Mouse (Mus musculus): Measurements from ENCODE around the gene Hsfy2. TPM values are rescaled to one million over a fixed set of nuclear protein-coding genes. Genes with fewer than 3 reads are reported as not detected.

The Hsfy2 gene
- polyA plus RNA-seq, 1 experiment: not detected

DNA sequence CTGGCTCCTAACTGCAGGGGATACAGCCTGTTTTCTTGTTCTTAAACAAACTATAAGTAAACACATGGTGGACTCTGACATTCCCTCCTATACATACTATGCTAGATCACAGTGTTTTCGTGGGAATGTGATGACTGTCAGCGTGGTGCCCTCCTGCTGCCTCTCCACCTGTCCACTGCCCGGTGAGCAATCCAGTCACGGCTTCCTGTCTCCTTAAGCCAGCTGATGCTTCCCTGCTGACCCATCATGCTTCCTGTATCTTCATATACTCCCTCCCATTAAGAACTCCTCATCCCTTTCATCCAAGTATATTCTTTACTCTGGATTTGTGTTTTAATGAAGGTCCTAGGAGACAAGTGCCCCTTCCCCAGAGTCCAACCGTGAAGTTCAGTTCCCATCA, 33.3 kb upstream of the Hsfy2 start:
- no peaks in the 10 kb centered on the region for H3K27me3 ChIP-seq (ENCODE audit: control insufficient read depth, insufficient read depth, low read length)
- no peak overlapping the region for H3K4me3 ChIP-seq (ENCODE audit: low read depth, low read length)
- H3K27ac ChIP-seq (ENCODE audit: insufficient read depth, low read depth, low read length): no peak overlapping the region
- no peaks in the 10 kb centered on the region for H3K36me3 ChIP-seq (ENCODE audit: control insufficient read depth, insufficient read depth, low read length)
- no peak for TF ChIP-seq POLR2A (IDR thresholded peaks at IDR 0.05; ENCODE audit: low read depth, low read length)
- TF ChIP-seq CTCF (IDR thresholded peaks at IDR 0.05; ENCODE audit: extremely low read depth, insufficient read length, insufficient replicate concordance, low read depth, low read length): no peak
- 80% methylated on average over 5 of the region's 5 CpGs for WGBS
- H3K4me1 ChIP-seq (ENCODE audit: control insufficient read depth, insufficient read depth, insufficient read length, low read length): no peaks in the 10 kb centered on the region

DNA sequence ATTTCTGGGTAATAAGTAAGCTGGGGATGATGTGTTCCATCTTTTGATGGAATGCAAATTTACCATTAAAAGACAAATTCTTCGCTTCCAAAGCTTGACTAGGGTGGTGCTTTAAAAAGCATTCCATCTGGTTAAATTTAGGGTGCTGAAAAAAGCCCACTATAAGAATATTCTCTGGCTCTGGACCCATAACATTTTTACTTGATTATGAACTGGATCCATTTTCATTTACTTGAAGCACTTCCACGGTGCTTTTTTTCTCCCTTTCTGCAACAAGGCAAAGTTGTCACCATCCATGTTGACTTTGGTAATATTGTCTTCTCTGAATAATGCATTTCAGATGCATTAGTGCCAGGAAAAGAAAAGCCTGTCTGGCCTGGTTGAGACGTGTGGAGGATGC, 27.4 kb upstream of the Hsfy2 start:
- no peak for TF ChIP-seq CTCF (IDR thresholded peaks at IDR 0.05; ENCODE audit: extremely low read depth, insufficient read length, insufficient replicate concordance, low read depth, low read length)
- no peak for TF ChIP-seq POLR2A (IDR thresholded peaks at IDR 0.05; ENCODE audit: low read depth, low read length)
- H3K4me1 ChIP-seq (ENCODE audit: control insufficient read depth, insufficient read depth, insufficient read length, low read length): no peaks in the 10 kb centered on the region
- no peaks in the 10 kb centered on the region for H3K27me3 ChIP-seq (ENCODE audit: control insufficient read depth, insufficient read depth, low read length)
- 81% methylated on average over 3 of the region's 3 CpGs for WGBS
- no peak overlapping the region for H3K4me3 ChIP-seq (ENCODE audit: low read depth, low read length)
- H3K36me3 ChIP-seq (ENCODE audit: control insufficient read depth, insufficient read depth, low read length): no peaks in the 10 kb centered on the region
- H3K27ac ChIP-seq (ENCODE audit: insufficient read depth, low read depth, low read length): no peak overlapping the region

DNA sequence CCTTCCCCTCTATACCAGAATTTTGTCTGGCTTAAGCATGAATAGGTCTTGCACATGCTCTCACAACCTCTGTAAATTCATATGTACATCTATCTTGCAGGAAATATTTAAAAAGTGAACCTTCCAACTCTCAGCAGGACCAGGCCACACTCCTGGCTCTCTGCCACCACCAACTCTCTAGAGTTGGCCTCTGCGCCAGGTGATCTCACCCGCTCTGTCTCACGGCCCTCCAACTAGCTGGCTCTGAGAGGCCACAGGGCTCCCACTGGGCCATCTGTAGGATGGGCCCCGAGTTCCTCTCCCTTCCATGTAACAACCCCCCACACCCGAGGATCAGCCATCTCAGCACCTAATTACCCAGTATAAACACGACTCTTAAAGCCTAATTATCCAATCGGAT, 10.4 kb downstream of the Hsfy2 start:
- peaks cover 5% of the 10 kb centered on the region; the same call in 1 of the 2 replicates for H3K4me1 ChIP-seq (ENCODE audit: control insufficient read depth, insufficient read depth, insufficient read length, low read length)
- no peak overlapping the region for H3K4me3 ChIP-seq (ENCODE audit: low read depth, low read length)
- H3K27me3 ChIP-seq (ENCODE audit: control insufficient read depth, insufficient read depth, low read length): no peaks in the 10 kb centered on the region
- no peak for TF ChIP-seq CTCF (IDR thresholded peaks at IDR 0.05; ENCODE audit: extremely low read depth, insufficient read length, insufficient replicate concordance, low read depth, low read length)
- no peak for TF ChIP-seq POLR2A (IDR thresholded peaks at IDR 0.05; ENCODE audit: low read depth, low read length)
- H3K36me3 ChIP-seq (ENCODE audit: control insufficient read depth, insufficient read depth, low read length): no peaks in the 10 kb centered on the region
- WGBS: 66% methylated on average over 7 of the region's 7 CpGs
- H3K27ac ChIP-seq (ENCODE audit: insufficient read depth, low read depth, low read length): no peak overlapping the region

DNA sequence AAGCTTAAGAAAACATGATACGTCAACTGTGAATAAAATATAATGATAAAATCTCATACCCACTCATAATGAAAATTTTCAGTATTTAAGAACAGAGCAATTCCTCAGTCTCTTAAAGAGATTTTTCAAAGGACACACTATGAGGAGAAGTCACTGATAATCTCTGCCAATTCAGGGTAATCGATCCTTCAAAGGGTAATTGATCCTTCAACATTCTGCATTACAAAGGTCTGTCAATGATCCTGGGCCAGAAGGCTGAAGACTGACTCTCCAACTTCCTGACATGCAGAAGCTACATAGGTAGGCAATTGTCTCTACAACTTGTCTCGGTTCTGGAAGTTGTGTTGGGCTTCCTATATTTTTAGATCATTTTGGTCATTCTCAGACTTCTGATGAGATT, 12.9 kb downstream of the Hsfy2 start:
- Histone ChIP-seq H3K36me3 (ENCODE audit: control insufficient read depth, insufficient read depth, low read length) (no peaks in the 10 kb centered on the region), H3K4me1 (ENCODE audit: control insufficient read depth, insufficient read depth, insufficient read length, low read length) (peaks cover 5% of the 10 kb centered on the region; the same call in 1 of the 2 replicates), H3K4me3 (ENCODE audit: low read depth, low read length) (no peak overlapping the region), H3K27me3 (ENCODE audit: control insufficient read depth, insufficient read depth, low read length) (no peaks in the 10 kb centered on the region), H3K27ac (ENCODE audit: insufficient read depth, low read depth, low read length) (no peak overlapping the region)
- 62% methylated on average over 3 of the region's 3 CpGs for WGBS
- no peak for TF ChIP-seq CTCF (IDR thresholded peaks at IDR 0.05; ENCODE audit: extremely low read depth, insufficient read length, insufficient replicate concordance, low read depth, low read length)
- no peak for TF ChIP-seq POLR2A (IDR thresholded peaks at IDR 0.05; ENCODE audit: low read depth, low read length)

DNA sequence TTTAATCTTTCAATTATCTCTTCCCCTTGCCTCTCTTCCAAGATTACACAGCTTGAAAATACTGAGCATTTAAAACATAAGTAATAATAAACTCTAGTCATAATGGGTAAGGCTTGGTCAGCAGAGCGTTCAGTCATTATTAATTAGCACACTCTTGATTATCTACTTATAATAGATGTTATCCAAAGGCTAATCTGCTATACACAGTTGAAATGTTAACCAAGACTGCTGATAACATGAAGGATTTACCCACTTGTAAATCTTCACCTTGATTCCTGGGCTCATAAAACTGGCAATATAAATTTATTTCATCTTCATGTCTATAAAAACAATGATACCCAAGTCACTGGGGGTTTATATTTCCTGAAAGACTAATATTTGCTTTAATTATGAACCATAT, 24.9 kb downstream of the Hsfy2 start:
- no peak overlapping the region for H3K4me3 ChIP-seq (ENCODE audit: low read depth, low read length)
- H3K27me3 ChIP-seq (ENCODE audit: control insufficient read depth, insufficient read depth, low read length): no peaks in the 10 kb centered on the region
- no peak overlapping the region for H3K27ac ChIP-seq (ENCODE audit: insufficient read depth, low read depth, low read length)
- H3K36me3 ChIP-seq (ENCODE audit: control insufficient read depth, insufficient read depth, low read length): no peaks in the 10 kb centered on the region
- TF ChIP-seq CTCF (IDR thresholded peaks at IDR 0.05; ENCODE audit: extremely low read depth, insufficient read length, insufficient replicate concordance, low read depth, low read length) (no peak), POLR2A (IDR thresholded peaks at IDR 0.05; ENCODE audit: low read depth, low read length) (no peak)
- peaks cover 7% of the 10 kb centered on the region; the same call in 1 of the 2 replicates for H3K4me1 ChIP-seq (ENCODE audit: control insufficient read depth, insufficient read depth, insufficient read length, low read length)
- 22% methylated on average over 1 of the region's 1 CpGs for WGBS
